Mouse (Mus musculus) liver, embryonic 13.5 days (tissue): ENCODE results near the gene Dnajb12. TPM values are rescaled to one million over a fixed set of nuclear protein-coding genes. Genes with fewer than 3 reads are reported as not detected.

Source experiments
- ATAC-seq: fragments of 200-750 bp; cut with Nextera tagmentation; 2 replicates; pipeline ENCODE4 v1.8.0; 2017; ENCODE audit warnings: low read depth, mild to moderate bottlenecking, moderate number of reproducible peaks, moderate library complexity
- DNase-seq: peaks from one replicate; pipeline ENCODE4 v3.0.0; 2022
- H3K27ac ChIP-seq: fragments of 300-500 bp; sonication (generic); 2 replicates; pipeline ENCODE4 v1.5.1; 2015; ENCODE audit warnings: moderate library complexity, mild to moderate bottlenecking, inconsistent platforms
- H3K27me3 ChIP-seq: fragments of 300-500 bp; sonication (generic); 2 replicates; pipeline ENCODE4 v1.6.1; 2015; ENCODE audit warnings: mild to moderate bottlenecking, inconsistent platforms
- H3K36me3 ChIP-seq: fragments of 300-500 bp; sonication (generic); 2 replicates; pipeline ENCODE4 v1.6.1; 2015; ENCODE audit warnings: mild to moderate bottlenecking, inconsistent platforms
- H3K4me1 ChIP-seq: fragments of 300-500 bp; sonication (generic); replicated peaks from 2 replicates; pipeline ENCODE4 v1.6.1; 2015; ENCODE audit warnings: inconsistent platforms
- H3K4me2 ChIP-seq: fragments of 300-500 bp; sonication (generic); 2 replicates; pipeline ENCODE4 v1.6.1; 2015; ENCODE audit warnings: inconsistent platforms, mild to moderate bottlenecking, moderate library complexity
- H3K4me3 ChIP-seq: fragments of 300-500 bp; sonication (generic); replicated peaks from 2 replicates; pipeline ENCODE4 v1.5.1; 2015; ENCODE audit warnings: mild to moderate bottlenecking, inconsistent platforms
- H3K9ac ChIP-seq: fragments of 300-500 bp; sonication (generic); 2 replicates; pipeline ENCODE4 v1.6.1; 2015; ENCODE audit warnings: mild to moderate bottlenecking, inconsistent platforms
- H3K9me3 ChIP-seq: fragments of 300-500 bp; sonication (generic); replicated peaks from 2 replicates; pipeline ENCODE4 v1.6.1; 2016; ENCODE audit warnings: inconsistent platforms
- WGBS: fragments of 180-500 bp; shearing (Covaris S2); methylation state at CpG from one replicate; pipeline ENCODE4 v1.1.7; 2015; ENCODE audit not compliant: insufficient replicate concordance; 5-methylcytosine and 5-hydroxymethylcytosine counted together
- polyA plus RNA-seq: library from polyadenylated mRNA; unstranded; fragments of >200 nt; fragmentation: Nextera tagmentation; extraction: Ambion mirVana; gene quantifications from 2 replicates; pipeline ENCODE4 v1.2.1, GENCODE M21; 2015

Dnajb12 gene
- polyA plus RNA-seq, 1 experiment from 2014 or later, result 13.4 TPM

GRCm38 (mm10) chr10:59942281-59942846, 63.0 kb downstream of the Dnajb12 start:
- peaks cover 19% of the 10 kb centered on the region for H3K4me1 ChIP-seq
- H3K27ac ChIP-seq, result no peak overlapping the region
- peak overlapping the region; percentile 49 for H3K4me2 ChIP-seq
- DNase-seq (no peak), ATAC-seq (no peak)
- peaks cover 28% of the 10 kb centered on the region for H3K27me3 ChIP-seq
- no peaks in the 10 kb centered on the region for H3K36me3 ChIP-seq
- H3K4me3 ChIP-seq, result no peak overlapping the region
- WGBS, result 40% methylated on average over 21 of the region's 21 CpGs
- 0 out of 2 replicates have a peak overlapping the region, but pooled peaks have one; percentile 22 for H3K9ac ChIP-seq
- no peaks in the 10 kb centered on the region for H3K9me3 ChIP-seq

GRCm38 (mm10) chr10:59942847-59943420, 63.6 kb downstream of the Dnajb12 start:
- H3K9ac ChIP-seq, result 0 out of 2 replicates have a peak overlapping the region, but pooled peaks have one; percentile 22
- H3K4me2 ChIP-seq, result peak overlapping the region; percentile 49
- no peak overlapping the region for H3K27ac ChIP-seq
- ATAC-seq (peak; percentile 39), DNase-seq (no peak)
- H3K27me3 ChIP-seq, result peaks cover 34% of the 10 kb centered on the region
- no peaks in the 10 kb centered on the region for H3K36me3 ChIP-seq
- WGBS, result 9% methylated on average over 16 of the region's 16 CpGs
- H3K4me1 ChIP-seq, result peaks cover 19% of the 10 kb centered on the region
- H3K9me3 ChIP-seq, result no peaks in the 10 kb centered on the region
- 0 out of 2 replicates have a peak overlapping the region, but pooled peaks have one; percentile 3 for H3K4me3 ChIP-seq

- no peaks in the 10 kb centered on the region for H3K9me3 ChIP-seq
- DNase-seq (peak; percentile 24), ATAC-seq (peak; percentile 65)
- WGBS, result 45% methylated on average over 13 of the region's 13 CpGs
- H3K27ac ChIP-seq, result no peak overlapping the region
- H3K27me3 ChIP-seq, result peaks cover 34% of the 10 kb centered on the region
- no peaks in the 10 kb centered on the region for H3K36me3 ChIP-seq
- 0 out of 2 replicates have a peak overlapping the region, but pooled peaks have one; percentile 22 for H3K9ac ChIP-seq
- H3K4me1 ChIP-seq, result peaks cover 19% of the 10 kb centered on the region
- H3K4me3 ChIP-seq, result 0 out of 2 replicates have a peak overlapping the region, but pooled peaks have one; percentile 3
- H3K4me2 ChIP-seq, result peak overlapping the region; percentile 49
Measured at GRCm38 (mm10) chr10:59943421-59943989, 64.1 kb downstream of the Dnajb12 start.

DNA sequence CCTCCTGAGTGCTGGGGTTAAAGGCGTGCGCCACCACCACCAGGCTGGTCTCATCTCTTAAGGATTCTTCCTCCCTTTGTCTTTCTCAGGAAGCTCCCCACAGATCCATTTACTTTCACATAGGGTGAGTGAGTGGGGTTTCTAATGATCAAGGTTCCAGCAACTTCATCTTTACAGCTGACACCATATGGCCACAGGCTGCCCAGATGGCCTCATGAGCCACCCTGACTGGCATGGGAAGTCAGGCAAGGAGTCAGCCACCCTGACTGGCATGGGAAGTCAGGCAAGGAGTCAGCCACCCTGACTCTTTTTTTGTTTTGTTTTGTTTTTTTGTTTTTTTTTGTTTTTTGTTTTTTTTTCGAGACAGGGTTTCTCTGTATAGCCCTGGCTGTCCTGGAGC, 66.1 kb downstream of the Dnajb12 start:
- H3K4me3 ChIP-seq, result no peak overlapping the region
- H3K36me3 ChIP-seq, result no peaks in the 10 kb centered on the region
- H3K4me2 ChIP-seq, result no peak overlapping the region
- peaks cover 51% of the 10 kb centered on the region for H3K27me3 ChIP-seq
- H3K9ac ChIP-seq, result no peak overlapping the region
- 81% methylated on average over 3 of the region's 3 CpGs for WGBS
- H3K9me3 ChIP-seq, result no peaks in the 10 kb centered on the region
- ATAC-seq (no peak), DNase-seq (no peak)
- no peak overlapping the region for H3K27ac ChIP-seq
- peaks cover 24% of the 10 kb centered on the region for H3K4me1 ChIP-seq

GRCm38 (mm10) chr10:59946362-59946761, 67.0 kb downstream of the Dnajb12 start:
- no peak overlapping the region for H3K4me2 ChIP-seq
- ATAC-seq (no peak), DNase-seq (no peak)
- H3K27ac ChIP-seq, result no peak overlapping the region
- H3K36me3 ChIP-seq, result no peaks in the 10 kb centered on the region
- H3K4me3 ChIP-seq, result no peak overlapping the region
- no peak overlapping the region for H3K9ac ChIP-seq
- no peaks in the 10 kb centered on the region for H3K9me3 ChIP-seq
- peaks cover 34% of the 10 kb centered on the region for H3K4me1 ChIP-seq
- 61% methylated on average over 5 of the region's 5 CpGs for WGBS
- peaks cover 57% of the 10 kb centered on the region for H3K27me3 ChIP-seq

DNA sequence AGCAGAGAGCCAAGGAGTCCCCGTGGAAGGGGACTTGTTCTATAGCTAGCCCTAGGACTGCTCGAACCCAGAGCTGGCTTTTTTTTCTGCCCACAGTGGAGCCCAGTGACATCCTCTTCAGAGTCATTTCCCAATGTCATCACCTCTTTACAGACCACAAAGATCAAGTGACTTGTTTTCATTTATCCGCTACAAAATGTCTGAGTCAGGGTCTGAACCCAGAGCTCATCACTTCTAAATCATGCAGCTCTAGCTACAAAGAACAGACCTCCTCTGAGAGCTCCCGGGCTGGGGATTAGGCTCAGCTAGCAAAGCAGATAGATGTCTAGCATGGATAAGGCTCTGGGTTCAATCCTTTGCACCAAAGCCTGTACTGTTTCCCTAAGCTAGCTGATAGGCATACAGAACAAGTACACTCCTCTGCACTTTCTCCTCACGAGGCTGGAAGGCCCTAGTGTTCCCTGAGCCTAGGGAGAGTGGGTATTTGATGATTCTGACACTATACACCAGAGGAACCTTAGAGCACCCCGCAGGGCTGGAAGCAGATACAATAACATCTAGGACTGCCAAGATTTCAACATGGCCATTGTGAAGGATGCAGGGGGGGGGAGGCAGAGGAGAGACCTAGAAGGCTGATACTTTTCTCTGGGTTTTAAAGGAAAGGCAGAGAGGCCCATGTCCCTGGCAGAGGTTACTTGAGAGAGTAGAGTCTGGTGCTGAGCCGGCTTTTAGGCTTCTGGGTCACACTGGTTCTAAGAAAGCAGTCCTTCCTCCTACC, 68.1 kb downstream of the Dnajb12 start:
- Histone ChIP-seq H3K4me1 (peaks cover 40% of the 10 kb centered on the region), H3K4me2 (no peak overlapping the region), H3K36me3 (no peaks in the 10 kb centered on the region), H3K9ac (no peak overlapping the region), H3K4me3 (no peak overlapping the region), H3K9me3 (no peaks in the 10 kb centered on the region), H3K27me3 (peaks cover 54% of the 10 kb centered on the region), H3K27ac (no peak overlapping the region)
- ATAC-seq (no peak), DNase-seq (no peak)
- WGBS, result 47% methylated on average over 7 of the region's 7 CpGs

DNA sequence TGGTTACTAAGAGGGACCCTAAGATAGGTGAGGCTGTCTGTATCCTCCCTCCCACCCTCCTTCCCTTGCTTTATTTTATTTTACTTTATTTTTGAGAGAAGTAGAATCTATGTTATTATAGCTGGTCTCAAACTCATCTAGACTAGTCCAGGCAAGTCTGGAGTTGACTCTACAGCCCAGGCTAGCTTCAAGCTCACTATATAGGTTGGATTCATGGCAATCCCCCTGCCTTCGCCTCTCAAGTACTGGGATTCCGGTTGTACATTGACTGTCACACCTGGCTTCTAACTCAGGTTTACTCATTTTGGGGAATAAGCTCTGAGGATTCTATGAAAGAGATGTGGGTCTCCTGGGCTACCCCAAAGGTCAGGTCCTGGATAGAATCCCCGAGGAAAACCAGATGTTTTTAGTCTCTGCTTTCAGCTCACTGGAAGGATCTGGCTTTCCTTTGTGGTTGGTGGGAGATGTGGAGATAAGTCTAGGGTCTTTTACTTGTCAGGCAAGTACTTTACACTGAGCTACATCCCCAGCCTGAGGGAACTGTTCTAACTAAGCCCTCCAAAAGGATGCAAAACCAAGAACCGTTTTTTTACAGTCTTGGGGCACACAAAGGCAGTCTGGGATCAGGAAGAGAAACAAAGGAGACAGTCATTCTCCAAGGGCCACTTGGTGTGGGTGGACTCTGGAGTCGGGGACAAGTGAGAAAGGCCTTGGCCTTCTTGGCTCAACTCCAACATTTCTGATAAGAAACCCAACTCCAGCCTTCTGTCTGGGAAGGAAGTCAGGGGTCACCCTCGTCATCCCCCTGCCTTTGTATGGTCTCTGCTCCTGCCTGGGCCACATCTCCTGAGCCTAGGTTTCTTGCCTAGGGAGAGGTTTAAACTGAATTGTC, 69.3 kb downstream of the Dnajb12 start:
- DNase-seq, result no peak
- Histone ChIP-seq H3K27ac (no peak overlapping the region), H3K27me3 (peaks cover 52% of the 10 kb centered on the region), H3K9me3 (no peaks in the 10 kb centered on the region), H3K4me3 (no peak overlapping the region), H3K4me1 (peaks cover 35% of the 10 kb centered on the region), H3K4me2 (no peak overlapping the region), H3K9ac (no peak overlapping the region), H3K36me3 (no peaks in the 10 kb centered on the region)
- WGBS, result 37% methylated on average over 6 of the region's 6 CpGs
- ATAC-seq, result no peak

Other genes starting within 250 kb of the Dnajb12 start
- 36.3 and 39.0 TPM in 2 replicates for gene Micu1, start 177.1 kb upstream of the Dnajb12 start, polyA plus RNA-seq
- gene Ddit4, start 72.3 kb downstream of the Dnajb12 start, polyA plus RNA-seq, result 2.7 and 2.8 TPM in 2 replicates
- 21.6 and 23.0 TPM in 2 replicates for gene Ascc1, start 123.2 kb downstream of the Dnajb12 start, polyA plus RNA-seq
- gene Anapc16, start 123.6 kb downstream of the Dnajb12 start, polyA plus RNA-seq, result 46.4 and 52.7 TPM in 2 replicates
- gene Spock2, start 226.7 kb downstream of the Dnajb12 start, polyA plus RNA-seq, result 0.13 and 0.21 TPM in 2 replicates